Mouse (Mus musculus) cerebellum, adult 9-10 months (tissue): ENCODE data around the gene Cd55.
"Not testable (repeated sequence)": the region's sequence is repeated elsewhere in the genome, so short reads cannot be mapped to it uniquely, and the experiment has no call there.

Experiments used
- DNase-seq: peaks from one replicate; pipeline ENCODE4 v3.0.0; 2022

The Cd55 gene

DNA sequence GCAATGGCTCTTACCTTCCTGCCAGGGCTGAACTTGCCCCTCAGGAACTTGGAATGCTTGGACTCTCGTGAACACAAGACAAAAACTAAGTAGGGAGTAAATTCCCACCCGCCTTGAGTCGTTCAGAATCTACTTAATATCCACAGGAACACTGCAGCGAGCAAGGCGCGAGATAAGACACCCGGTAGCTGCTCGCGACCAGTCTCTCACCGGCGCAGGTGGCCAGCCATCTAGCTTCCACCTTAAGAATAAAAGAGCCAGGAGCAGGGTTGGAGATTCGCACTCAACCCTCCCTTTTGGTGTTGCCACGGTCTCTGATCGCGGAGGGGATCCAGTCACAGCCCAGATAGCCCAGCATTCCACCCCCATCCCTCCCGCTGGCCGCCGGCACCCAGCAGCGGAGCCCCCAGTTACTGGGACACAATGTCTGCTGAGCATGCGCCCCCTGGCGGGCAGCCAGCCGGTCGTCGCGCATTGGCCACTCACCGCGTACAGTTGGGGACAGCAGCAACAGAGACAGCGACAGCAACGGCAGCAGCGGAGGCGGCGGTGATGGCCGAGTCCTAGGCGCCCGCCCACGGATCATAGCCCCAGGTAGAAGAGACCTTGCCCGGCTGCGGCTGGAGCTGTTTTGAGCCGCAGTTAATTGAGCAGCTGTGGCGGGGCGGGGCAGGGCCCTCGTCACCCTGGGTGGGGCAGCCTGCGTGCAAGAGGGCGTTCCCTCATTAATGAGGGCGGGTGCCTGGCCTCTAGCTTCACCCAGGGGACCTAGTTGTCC, at the start of gene Cd55:
Cd55 (minus strand) TSS at position 661 of the 778 bp plus-strand sequence.
- DNase-seq = peak; percentile 63

- DNase-seq = no peak
Measured at GRCm38 (mm10) chr1:130511823-130512370, 49.4 kb upstream of the Cd55 start.

GRCm38 (mm10) chr1:130508957-130509350, 46.4 kb upstream of the Cd55 start:
- DNase-seq = no peak

DNA sequence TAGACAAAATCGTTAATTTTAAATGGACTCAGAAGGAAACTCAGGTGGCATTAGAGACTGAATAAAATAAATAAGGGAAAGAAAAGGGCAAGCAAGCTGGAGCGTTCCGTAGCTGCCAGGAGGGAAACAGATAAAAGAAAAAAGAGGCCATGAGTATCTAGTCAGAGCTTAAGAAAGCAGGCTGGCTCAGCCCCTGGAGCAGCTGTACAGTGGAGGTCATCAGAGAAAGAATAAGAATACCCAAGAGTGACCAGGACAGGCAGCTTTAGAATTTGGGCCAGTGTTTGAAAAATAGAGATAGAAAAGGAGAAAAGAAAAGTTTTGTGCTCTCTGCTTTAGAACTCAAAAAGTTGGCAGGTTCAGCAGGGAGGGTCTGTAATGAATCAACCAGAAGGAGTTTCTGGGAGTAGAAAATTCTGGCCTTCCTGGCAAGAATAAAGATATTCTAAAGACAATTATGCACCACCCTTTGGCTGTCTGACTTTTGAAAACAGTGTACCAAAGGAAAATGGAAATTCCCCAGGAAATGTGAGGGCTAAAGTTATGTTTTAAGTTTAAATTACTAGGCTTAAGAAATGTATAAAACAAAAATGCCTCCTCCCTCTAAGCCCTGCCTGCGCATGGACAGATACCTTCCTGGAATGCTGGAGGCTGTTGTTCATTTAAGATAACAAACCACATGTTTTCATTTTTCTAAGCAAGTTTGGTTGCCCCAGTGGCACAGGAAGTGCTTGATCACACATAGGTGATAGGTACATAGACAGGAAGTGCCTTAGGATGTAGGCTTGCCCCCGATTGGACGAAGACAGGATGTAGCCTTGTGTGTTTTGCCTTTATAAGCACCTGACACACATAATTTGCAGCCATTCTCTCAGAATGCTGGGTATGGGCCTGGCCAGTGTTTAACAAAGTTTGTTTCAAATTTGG, 45.7 kb upstream of the Cd55 start:
- no peak for DNase-seq

DNA sequence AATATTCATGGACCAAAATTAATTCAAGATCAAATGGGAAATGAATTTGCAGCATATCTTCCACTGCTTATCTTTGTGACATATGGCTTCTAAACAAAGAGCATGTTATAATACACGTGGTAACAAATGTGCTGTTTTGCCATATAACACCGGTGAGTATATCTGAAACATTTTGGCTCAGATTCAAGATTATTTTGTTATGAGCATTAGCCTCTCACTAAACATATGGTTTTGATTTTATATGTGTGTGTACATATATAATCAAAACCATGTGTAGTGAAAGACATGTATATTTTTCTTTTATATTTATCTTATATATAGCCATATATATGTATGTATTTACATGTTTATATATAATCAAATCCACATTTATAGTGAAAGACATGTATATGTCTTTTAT, 44.9 kb upstream of the Cd55 start:
- DNase-seq = no peak

DNA sequence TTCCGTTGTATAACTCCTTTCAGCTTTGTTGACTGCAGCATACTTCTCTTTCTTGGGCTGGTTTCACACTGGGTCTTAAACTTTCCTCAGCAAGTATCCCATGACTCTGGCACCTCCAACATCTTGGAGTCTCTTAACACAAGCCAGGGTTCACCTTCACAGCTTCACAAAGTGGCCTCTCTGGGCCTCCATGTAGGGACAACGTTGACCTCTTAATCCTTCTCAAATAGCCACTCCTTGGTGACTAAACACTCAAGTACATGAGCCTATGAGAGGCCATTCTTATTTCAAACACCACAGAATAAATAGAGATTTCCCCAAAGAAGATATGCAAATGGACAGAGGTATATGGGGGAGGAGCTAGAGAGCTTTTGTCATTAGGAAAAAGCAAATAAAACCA, 37.4 kb upstream of the Cd55 start:
- no peak for DNase-seq

GRCm38 (mm10) chr1:130498331-130498730, 35.8 kb upstream of the Cd55 start:
- no peak for DNase-seq

DNA sequence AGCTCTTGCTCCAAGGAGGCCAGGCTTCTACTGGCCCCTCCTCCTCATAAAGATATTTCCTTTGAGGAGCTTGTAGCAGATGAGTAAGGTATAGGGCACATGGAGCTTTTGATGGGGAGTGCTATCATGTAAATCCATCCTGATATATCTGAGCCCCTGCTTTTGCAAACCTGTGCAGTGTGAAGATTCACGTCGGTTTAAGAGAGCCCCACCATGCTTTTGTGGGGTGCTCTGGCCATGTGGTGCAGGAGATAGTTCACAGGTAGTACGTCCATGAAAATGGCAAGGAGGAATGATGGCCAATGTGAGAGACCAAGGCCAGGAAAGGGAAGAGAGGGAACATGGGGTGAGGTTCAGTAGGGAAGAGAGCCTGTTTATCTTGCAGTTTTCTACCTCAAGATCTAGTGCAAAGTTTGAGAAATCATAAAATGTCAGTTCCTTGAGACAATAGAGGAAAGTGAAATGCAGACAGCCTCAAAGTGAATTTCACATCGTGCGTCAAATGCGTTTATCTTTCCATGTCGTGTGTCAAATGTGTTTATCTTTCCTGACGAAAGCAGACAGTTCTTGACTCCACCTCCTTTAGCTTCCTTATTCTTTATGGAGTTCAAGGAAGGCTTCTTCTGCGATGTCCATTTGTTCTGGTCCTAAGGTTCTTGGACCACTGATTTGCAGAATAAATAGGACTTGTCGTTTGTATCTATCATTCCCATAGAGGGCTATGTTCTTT, 24.4 kb upstream of the Cd55 start:
- no peak for DNase-seq

DNA sequence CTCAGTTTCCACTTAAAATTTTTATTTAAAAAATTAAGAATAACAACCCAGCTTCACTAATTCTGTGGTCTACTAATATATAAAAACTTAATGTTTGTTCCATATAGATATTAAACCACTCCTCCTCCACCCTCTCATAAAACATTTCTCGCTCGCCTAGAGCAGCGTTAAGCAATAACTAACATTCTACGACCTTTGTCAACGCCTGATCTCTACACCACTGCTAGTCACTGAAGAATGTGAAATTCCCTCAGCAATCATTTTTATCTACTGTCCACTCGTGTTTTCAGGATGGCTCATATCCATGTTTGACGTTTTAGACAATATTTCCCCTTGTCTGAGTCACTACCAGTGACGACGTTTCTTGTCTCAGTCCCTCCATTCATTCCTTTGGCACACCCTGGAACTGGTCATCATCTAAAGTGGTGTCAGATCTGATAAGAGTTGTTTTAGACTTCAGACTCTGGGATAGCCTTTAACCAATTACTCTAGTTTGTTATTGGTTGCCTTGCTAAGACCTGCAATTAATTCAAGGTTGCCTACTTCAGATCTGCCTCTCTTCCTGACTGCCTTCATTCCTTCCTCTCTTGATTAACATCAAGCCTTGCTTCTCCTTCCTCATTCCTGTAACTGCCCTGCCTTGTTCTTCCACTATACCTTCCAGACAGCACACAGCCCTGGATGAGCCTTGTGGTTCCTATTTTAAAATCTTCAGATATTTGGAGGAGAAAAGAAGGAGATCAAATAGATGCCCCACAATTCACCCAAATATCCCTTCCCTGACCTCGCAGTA, 23.5 kb upstream of the Cd55 start:
- DNase-seq = no peak

DNA sequence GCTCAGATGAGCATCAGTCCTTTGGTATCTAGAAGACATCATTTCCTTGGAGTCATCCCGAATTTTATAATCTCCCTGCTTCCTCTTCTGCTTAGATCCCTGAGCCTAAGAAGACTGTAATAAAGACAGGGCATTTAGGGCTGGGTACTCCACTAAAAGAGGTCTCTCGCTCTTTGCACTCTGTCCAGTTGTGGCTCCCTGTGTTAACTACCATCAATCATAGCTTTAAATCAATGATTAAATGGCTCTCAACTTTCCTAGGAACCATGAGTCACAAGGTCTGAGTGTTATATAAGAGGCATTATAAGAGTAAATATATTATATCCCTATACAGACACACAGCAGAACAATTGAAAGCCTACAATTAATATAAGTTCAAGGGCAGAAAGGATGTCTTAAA, 22.8 kb upstream of the Cd55 start:
- DNase-seq = no peak

GRCm38 (mm10) chr1:130474936-130475335, 12.4 kb upstream of the Cd55 start:
- no peak for DNase-seq

DNA sequence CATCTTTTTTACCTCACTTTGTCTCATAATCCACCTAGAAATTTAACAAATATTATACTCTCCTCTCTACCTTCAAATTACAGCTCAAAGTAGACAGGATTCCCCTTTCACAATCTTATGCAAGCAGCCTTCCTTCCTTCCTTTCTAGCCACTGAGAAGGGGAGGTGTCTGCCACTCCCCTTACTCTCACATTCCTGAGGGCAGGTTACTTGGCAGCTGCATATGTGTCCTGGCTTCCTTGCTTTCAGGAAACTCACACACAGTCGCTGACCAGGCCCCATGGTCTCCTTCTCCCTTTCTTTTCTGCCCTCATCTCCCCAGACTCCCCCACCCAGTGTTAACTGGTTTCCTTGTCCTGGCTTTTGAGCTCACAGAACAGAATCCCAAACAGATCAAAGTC, 11.7 kb upstream of the Cd55 start:
- DNase-seq = no peak

GRCm38 (mm10) chr1:130470074-130470473, 7.5 kb upstream of the Cd55 start:
- DNase-seq = no peak

- no peak for DNase-seq
Measured at GRCm38 (mm10) chr1:130467453-130467852, 4.9 kb upstream of the Cd55 start.

DNA sequence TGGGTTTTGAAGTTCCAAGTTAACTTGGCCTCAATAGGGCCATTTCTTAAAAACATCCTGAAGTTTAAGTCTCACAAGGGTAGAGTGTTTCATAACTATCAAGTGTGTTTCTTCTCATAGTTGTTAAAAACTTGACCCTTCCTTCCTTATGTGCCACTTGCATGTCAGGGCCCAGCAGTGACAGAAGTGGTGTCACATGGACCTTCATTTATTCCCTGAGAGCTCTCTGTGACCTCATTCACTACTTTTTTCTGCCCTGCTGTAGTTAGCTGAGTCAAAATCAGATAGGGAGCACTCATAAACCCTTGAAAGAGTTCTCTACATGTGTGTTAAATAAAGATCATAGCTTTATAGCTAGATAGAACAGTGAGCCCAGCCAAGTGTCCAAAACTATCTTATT, 1.6 kb upstream of the Cd55 start:
- no peak for DNase-seq

DNA sequence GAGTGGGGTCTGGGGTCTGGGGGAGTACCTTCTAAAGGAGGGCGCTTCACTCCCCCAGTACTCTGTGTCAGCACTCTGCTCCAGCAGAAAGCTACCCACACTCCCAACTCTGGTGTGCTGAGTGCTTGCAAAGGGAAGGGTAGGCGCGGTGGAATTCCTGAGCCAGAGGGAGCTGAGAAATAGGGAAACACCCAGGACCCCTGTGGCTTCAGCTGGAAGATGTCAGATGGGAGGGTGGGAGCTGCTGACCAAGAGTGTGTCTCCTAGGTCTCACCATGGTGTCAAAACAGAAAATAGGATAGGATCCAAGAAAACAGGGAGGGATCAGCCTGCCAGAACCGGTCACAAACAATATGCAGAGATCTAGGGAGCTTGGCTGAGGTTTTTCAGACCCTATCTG, 323 bp upstream of the Cd55 start:
- DNase-seq = peak; percentile 3

GRCm38 (mm10) chr1:130455111-130455510, 7.4 kb downstream of the Cd55 start:
- no peak for DNase-seq

DNA sequence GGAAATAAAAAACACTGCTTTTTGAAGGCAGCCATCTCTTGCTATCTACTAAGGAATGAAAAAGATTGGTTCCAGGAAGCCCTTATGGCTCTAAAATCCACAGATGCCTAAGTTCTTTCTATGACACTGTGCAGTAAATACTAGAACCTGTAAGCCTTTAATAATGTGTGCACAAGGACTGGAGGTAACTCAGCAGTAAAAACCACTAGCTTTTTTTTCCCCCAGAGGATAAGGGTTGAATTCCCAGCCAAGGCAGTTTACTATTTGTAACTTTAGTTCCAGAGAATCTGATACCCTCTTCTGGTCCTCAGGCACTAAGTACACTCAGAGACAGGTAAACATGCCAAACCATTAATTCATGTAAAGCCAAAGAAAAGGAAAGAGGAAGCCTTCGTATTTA, 19.6 kb downstream of the Cd55 start:
- DNase-seq = not testable (repeated sequence)

DNA sequence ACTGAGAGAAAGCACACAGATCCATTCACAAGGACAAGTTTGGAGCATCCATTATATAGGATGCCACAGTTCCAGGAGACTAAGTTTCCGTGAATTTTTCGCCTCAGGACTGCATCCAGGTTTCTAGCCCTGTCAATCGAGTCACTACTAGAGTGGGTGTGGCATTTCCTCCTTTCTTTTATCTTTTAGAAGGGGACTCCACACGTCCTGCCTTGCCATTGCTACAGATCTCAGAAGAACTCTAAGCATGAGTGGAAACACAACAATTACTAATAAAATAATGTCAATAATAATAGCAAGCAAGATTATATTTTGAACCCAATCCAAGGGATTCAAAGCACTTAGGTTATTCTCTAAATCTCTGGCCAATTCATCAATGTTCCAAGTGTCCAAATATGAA, 31.6 kb downstream of the Cd55 start:
- DNase-seq = no peak

DNA sequence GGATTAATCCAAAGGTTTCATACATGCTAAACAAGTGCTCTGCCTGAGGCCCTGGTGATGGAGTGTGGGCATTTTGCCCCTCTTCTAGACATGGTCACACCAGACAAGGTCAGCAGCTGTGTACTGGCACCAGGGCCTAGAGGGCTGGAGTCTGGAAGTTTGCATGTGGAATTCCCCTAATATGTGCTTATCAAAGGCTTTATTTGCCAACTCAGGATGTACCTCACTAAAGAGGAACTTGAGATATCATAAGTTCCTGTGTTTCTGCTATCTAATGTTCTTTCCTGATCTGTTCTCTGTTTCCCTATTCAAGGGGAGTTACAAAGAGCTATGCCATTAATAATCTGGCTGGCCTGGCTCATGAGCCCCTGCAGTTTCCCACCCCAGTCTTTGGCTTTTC, 33.9 kb downstream of the Cd55 start:
- DNase-seq = not testable (repeated sequence)

- not testable (repeated sequence) for DNase-seq
Measured at GRCm38 (mm10) chr1:130427175-130427853, 35.2 kb downstream of the Cd55 start.
